Mouse (Mus musculus) kidney, adult 8-10 months (tissue): ENCODE data around the gene Snap91.

Experiments
- DNase-seq, 2 experiments: peaks; one replicate each; pipeline ENCODE4 v3.0.0; 2022

The Snap91 gene

GRCm38 (mm10) chr9:86880113-86880972 lies at the start of gene Snap91:
TSS of gene Snap91 (minus strand) at chr9:86880654.
- DNase-seq = peak in 1 of 2 experiments; percentile 2

- no peak for DNase-seq
Measured at GRCm38 (mm10) chr9:86926519-86926918, 46.1 kb upstream of the Snap91 start.

GRCm38 (mm10) chr9:86925688-86926087 lies 45.2 kb upstream of the Snap91 start:
- DNase-seq = no peak

- DNase-seq = no peak
Measured at GRCm38 (mm10) chr9:86922430-86922829, 42.0 kb upstream of the Snap91 start.

- no peak for DNase-seq
Measured at GRCm38 (mm10) chr9:86916543-86916942, 36.1 kb upstream of the Snap91 start.

GRCm38 (mm10) chr9:86899502-86900199 lies 19.2 kb upstream of the Snap91 start:
- DNase-seq = no peak

- DNase-seq = peak in 1 of 2 experiments; percentile 2
Measured at GRCm38 (mm10) chr9:86879216-86880112, 990 bp downstream of the Snap91 start.

- no peak for DNase-seq
Measured at GRCm38 (mm10) chr9:86878716-86879115, 1.7 kb downstream of the Snap91 start.

GRCm38 (mm10) chr9:86873681-86874080 lies 6.8 kb downstream of the Snap91 start:
- DNase-seq = no peak

- DNase-seq = no peak
Measured at GRCm38 (mm10) chr9:86869586-86870338, 10.7 kb downstream of the Snap91 start.

- no peak for DNase-seq
Measured at GRCm38 (mm10) chr9:86858101-86858500, 22.4 kb downstream of the Snap91 start.

GRCm38 (mm10) chr9:86857626-86858025 lies 22.8 kb downstream of the Snap91 start:
- DNase-seq = no peak

GRCm38 (mm10) chr9:86852861-86853260 lies 27.6 kb downstream of the Snap91 start:
- DNase-seq = no peak

- no peak for DNase-seq
Measured at GRCm38 (mm10) chr9:86851689-86852088, 28.8 kb downstream of the Snap91 start.

- DNase-seq = no peak
Measured at GRCm38 (mm10) chr9:86850452-86851207, 29.8 kb downstream of the Snap91 start.

GRCm38 (mm10) chr9:86843747-86844353 lies 36.6 kb downstream of the Snap91 start:
- no peak for DNase-seq

- no peak for DNase-seq
Measured at GRCm38 (mm10) chr9:86829792-86830191, 50.7 kb downstream of the Snap91 start.

GRCm38 (mm10) chr9:86829034-86829433 lies 51.4 kb downstream of the Snap91 start:
- DNase-seq = no peak

- no peak for DNase-seq
Measured at GRCm38 (mm10) chr9:86819366-86819765, 61.1 kb downstream of the Snap91 start.

GRCm38 (mm10) chr9:86817673-86818072 lies 62.8 kb downstream of the Snap91 start:
- DNase-seq = no peak

- DNase-seq = no peak
Measured at GRCm38 (mm10) chr9:86814340-86814739, 66.1 kb downstream of the Snap91 start.
